Mouse (Mus musculus) heart, embryonic 14.5 days (tissue): ENCODE data around the gene Apex1. TPM values are rescaled to one million over a fixed set of nuclear protein-coding genes. Genes with fewer than 3 reads are reported as not detected.
A peak's percentile ranks its signal among the peaks of the same experiment; 100 is the strongest.
"Not testable (repeated sequence)": the region's sequence is repeated elsewhere in the genome, so short reads cannot be mapped to it uniquely, and the experiment has no call there.

ENCODE experiments used
- ATAC-seq: fragments of 200-750 bp; cut with Nextera tagmentation; 2 replicates; pipeline ENCODE4 v1.8.0; 2017; ENCODE audit warnings: low read depth, moderate TSS enrichment; ENCODE audit not compliant: insufficient number of reproducible peaks, insufficient read depth, low FRiP score
- H3K27ac ChIP-seq, 2 experiments: fragments of 200-500 bp in 1 of 2; fragments of 300-500 bp in 1 of 2; sonication (generic) in 1 of 2; replicated peaks in 1 of 2; 2 replicates each; pipeline ENCODE4 v1.5.1; 2012 to 2014; ENCODE audit warnings: low read depth in 2 of 2, low read length in 2 of 2, control low read depth in 1 of 2, mild to moderate bottlenecking in 1 of 2, mixed read lengths in 1 of 2; ENCODE audit not compliant: control insufficient read depth in 1 of 2, insufficient read depth in 1 of 2
- H3K27me3 ChIP-seq: fragments of 300-500 bp; sonication (generic); 2 replicates; pipeline ENCODE4 v1.6.1; 2014; ENCODE audit warnings: mild to moderate bottlenecking, low read length, control low read depth; ENCODE audit not compliant: control insufficient read depth, insufficient read depth
- H3K36me3 ChIP-seq: fragments of 300-500 bp; sonication (generic); 2 replicates; pipeline ENCODE4 v1.6.1; 2014; ENCODE audit warnings: mild to moderate bottlenecking, control low read depth, low read length, mixed read lengths; ENCODE audit not compliant: control insufficient read depth, insufficient read depth
- H3K4me1 ChIP-seq, 2 experiments: fragments of 200-500 bp in 1 of 2; fragments of 300-500 bp in 1 of 2; sonication (generic) in 1 of 2; 2 replicates each; pipeline ENCODE4 v1.6.1; 2012 to 2014; ENCODE audit warnings: low read length in 2 of 2, control low read depth in 1 of 2, mixed read lengths in 1 of 2; ENCODE audit not compliant: control insufficient read depth in 2 of 2, insufficient read depth in 2 of 2
- H3K4me2 ChIP-seq: fragments of 300-500 bp; sonication (generic); 2 replicates; pipeline ENCODE4 v1.6.1; 2014; ENCODE audit warnings: mild to moderate bottlenecking, low read length
- H3K4me3 ChIP-seq, 2 experiments: fragments of 200-500 bp in 1 of 2; fragments of 300-500 bp in 1 of 2; sonication (generic) in 1 of 2; 2 replicates each; pipeline ENCODE4 v1.5.1; 2012 to 2014; ENCODE audit warnings: low read length in 2 of 2, mild to moderate bottlenecking in 2 of 2, control low read depth in 1 of 2, low read depth in 1 of 2, moderate library complexity in 1 of 2; ENCODE audit not compliant: control insufficient read depth in 1 of 2, insufficient read depth in 1 of 2
- H3K9ac ChIP-seq: fragments of 300-500 bp; sonication (generic); 2 replicates; pipeline ENCODE4 v1.6.1; 2014; ENCODE audit warnings: mild to moderate bottlenecking, low read length
- H3K9me3 ChIP-seq: fragments of 300-500 bp; sonication (generic); 2 replicates; pipeline ENCODE4 v1.6.1; 2016; ENCODE audit warnings: low read length, control low read depth; ENCODE audit not compliant: control insufficient read depth
- WGBS: fragments of 180-500 bp; shearing (Covaris S2); extraction: QIAGEN DNeasy Blood & Tissue Kit; methylation state at CpG from one replicate; pipeline ENCODE4 v1.1.7; 2014; 5-methylcytosine and 5-hydroxymethylcytosine counted together
- polyA plus RNA-seq: library from polyadenylated mRNA; unstranded; fragments of >200 nt; fragmentation: Nextera tagmentation; extraction: Ambion mirVana; gene quantifications from 2 replicates; pipeline ENCODE4 v1.2.1, GENCODE M21; 2014

Gene Apex1
- polyA plus RNA-seq, 1 experiment from 2014 or later: 132 TPM

DNA sequence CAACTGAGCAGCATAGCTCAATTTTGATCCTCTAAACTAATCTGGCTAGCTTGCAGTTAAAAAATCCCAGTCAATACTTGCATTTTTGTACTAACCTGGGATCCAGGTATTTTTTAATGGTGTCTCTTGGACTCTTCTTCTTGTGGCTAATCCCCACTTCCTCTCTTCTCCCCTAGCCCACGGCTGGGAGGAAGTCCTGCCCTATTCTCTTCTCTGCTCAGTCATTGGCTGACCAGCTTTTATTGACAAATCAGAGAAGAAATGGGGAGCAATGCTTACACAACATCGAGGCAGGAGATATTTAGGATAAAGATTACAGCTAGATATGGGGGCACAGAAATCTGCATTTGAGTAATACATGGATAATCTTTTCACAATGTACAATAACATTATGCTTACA, 14.2 kb downstream of the Apex1 start:
- no peaks in the 10 kb centered on the region for H3K9me3 ChIP-seq
- no peaks in the 10 kb centered on the region for H3K36me3 ChIP-seq
- no peaks in the 10 kb centered on the region for H3K27me3 ChIP-seq
- no peak overlapping the region for H3K27ac ChIP-seq
- WGBS: 31% methylated on average over 2 of the region's 2 CpGs
- H3K4me1 ChIP-seq: peaks cover 2% of the 10 kb centered on the region in 2 experiments; a peak in 2 of 4 replicates
- H3K4me3 ChIP-seq: no peak overlapping the region
- ATAC-seq: no peak
- H3K4me2 ChIP-seq: no peak overlapping the region
- H3K9ac ChIP-seq: no peak overlapping the region

DNA sequence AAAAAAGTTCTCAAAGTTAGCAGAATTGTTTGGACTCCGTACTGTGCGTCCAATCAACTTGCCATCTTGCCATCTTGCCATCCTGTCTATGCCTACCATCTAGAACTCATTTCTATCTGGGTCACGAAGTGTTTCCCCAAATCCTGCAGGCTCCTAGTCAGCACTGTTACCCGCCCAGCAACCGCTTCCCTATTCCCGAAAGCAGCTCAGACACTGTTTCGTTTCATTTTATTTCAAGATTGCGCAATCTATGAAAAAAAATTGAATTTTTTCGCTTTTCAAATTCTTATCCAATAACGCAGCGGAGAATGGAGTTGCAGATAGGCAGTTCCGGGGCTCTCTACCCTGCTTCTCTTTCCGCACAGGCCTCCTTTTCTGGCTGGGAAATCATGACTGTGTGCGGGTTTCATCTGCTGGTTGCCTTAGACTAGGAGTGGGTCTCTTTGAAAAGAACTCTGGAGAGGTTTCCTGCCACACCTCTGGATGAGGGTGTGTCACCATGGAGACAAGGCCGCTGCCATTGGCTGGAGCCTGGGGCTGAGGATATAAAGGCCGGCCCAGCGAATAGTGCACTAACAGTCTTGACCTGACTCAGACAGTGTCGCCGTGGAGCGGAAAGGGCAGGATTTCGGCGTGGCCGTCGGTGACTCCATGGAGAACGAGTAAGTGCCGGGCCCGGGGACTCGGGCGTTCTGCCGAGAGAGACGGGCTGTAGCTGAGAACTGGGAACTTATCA, 19.3 kb downstream of the Apex1 start, which contains the start of gene Gm49342:
Gm49342 (plus strand) TSS at position 586 of the 736 bp plus-strand sequence.
- no peaks in the 10 kb centered on the region for H3K36me3 ChIP-seq
- no peaks in the 10 kb centered on the region for H3K27me3 ChIP-seq
- ATAC-seq: peak; percentile 99
- H3K9me3 ChIP-seq: no peaks in the 10 kb centered on the region
- peak within 1 kb of the TSS; percentile 46 to 55 for H3K4me3 ChIP-seq
- H3K4me2 ChIP-seq: peak within 1 kb of the TSS; percentile 64
- H3K9ac ChIP-seq: peak within 1 kb of the TSS; percentile 57
- peaks cover 4% of the 10 kb centered on the region in 2 experiments; a peak in 2 of 4 replicates for H3K4me1 ChIP-seq
- peak within 1 kb of the TSS; percentile 88 for H3K27ac ChIP-seq
- 12% methylated on average over 31 of the region's 31 CpGs for WGBS

DNA sequence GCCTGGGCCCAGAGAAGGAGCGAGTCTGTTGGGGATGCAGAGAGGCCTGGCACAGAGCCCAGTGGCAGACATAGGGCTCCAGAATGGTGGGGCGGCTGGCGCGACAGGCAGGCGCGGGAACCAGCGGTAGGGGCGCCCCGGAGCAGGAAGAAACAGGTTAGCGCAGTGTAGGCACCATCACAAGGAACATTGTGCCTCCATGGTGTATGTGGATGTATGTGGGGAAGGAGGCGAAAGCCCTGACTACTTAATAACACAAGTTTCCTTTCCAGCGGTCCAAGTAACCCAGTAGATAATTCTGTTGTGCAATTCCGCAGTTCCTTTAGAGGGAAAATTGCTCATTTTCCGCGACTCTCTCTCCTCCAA, 19.9 kb downstream of the Apex1 start:
- peak overlapping the region; percentile 57 for H3K9ac ChIP-seq
- WGBS: under 1% methylated on average over 14 of the region's 15 CpGs
- H3K27ac ChIP-seq: peak overlapping the region; percentile 88
- H3K4me2 ChIP-seq: peak overlapping the region; percentile 64
- not testable (repeated sequence) for H3K27me3 ChIP-seq, H3K36me3 ChIP-seq, H3K9me3 ChIP-seq, H3K4me1 ChIP-seq
- peak overlapping the region; percentile 46 to 55 for H3K4me3 ChIP-seq
- ATAC-seq: peak; percentile 91

DNA sequence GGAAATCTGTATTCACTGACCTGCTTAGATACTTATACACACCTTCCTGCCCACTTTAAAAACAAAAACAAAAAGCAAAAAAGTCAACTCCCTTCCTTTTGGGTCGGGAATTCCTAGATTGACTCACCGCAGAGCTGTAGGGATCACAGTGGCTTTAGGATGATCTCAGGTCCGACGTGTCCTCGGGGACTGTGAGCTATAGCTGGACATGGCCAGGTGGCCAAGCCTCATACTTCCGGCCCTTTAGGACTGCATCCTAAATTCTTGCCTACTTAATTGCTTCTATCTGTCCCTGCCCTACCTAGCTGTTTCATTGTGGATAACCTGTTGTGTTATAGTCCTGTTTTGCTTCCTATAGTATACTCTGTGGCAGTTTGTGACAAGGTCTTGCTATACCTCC, 20.3 kb downstream of the Apex1 start:
- H3K9me3 ChIP-seq, ATAC-seq, H3K4me1 ChIP-seq, H3K36me3 ChIP-seq, H3K27me3 ChIP-seq: not testable (repeated sequence)
- peak overlapping the region; percentile 57 for H3K9ac ChIP-seq
- H3K27ac ChIP-seq: peak overlapping the region; percentile 88
- H3K4me3 ChIP-seq: peak overlapping the region; percentile 46 to 55
- peak overlapping the region; percentile 64 for H3K4me2 ChIP-seq
- WGBS: 5% methylated on average over 6 of the region's 6 CpGs

DNA sequence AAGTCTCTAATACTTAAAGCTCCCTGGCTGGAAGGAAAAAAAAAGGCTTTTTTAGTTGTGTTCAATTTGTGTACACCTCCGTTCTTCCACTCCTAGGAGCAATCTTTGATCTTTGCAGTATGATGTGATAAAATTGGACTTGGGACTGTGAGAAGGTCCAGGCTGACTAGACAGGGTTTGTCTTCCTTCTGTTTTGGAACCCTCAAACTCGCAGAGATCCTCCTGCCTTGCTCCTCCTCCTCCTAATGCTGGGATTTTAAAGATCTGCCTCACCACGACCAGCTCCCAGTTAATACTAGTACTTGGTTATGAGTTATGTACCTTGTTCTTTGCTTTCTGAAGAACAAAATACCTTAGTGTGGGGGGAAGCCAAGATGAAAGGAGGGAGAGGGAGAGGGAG, 20.8 kb downstream of the Apex1 start:
- H3K36me3 ChIP-seq, H3K27me3 ChIP-seq, ATAC-seq, H3K27ac ChIP-seq, H3K9me3 ChIP-seq, H3K4me1 ChIP-seq: not testable (repeated sequence)
- Histone ChIP-seq H3K9ac (peak overlapping the region; percentile 57), H3K4me2 (peak overlapping the region; percentile 64), H3K4me3 (peak overlapping the region; percentile 21 to 46; a peak in 3 of 4 replicates)
- 34% methylated on average over 3 of the region's 3 CpGs for WGBS

DNA sequence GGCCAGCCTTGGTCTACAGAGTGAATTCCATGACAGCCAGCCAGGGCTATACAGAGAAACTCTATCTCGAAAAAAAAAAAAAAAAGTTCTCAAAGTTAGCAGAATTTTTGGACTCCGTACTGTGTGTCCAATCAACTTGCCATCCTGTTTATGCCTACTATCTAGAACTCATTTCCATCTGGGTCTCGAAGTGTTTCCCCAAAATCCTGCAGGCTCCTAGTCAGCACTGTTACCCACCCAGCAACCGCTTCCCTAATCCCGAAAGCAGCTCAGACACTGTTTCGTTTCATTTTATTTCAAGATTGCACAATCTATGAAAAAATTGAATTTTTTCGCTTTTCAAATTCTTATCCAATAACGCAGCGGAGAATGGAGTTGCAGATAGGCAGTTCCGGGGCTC, 30.7 kb downstream of the Apex1 start:
- 81% methylated on average over 10 of the region's 10 CpGs for WGBS

DNA sequence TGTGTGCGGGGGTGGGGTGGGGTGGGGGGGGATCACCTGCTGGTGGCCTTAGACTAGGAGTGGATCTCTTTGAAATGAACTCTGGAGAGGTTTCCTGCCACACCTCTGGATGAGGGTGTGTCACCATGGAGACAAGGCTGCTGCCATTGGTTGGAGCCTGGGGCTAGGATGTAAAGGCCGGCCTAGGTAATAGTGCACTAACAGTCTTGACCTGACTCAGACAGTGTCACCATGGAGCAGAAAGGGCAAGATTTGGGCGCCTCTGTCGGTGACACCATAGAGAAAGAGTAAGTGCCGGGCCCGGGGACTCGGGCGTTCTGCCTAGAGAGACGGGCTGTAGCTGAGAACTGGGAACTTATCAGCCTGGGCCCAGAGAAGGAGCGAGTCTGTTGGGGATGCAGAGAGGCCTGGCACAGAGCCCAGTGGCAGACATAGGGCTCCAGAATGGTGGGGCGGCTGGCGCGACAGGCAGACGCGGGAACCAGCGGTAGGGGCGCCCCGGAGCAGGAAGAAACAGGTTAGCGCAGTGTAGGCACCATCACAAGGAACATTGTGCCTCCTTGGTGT, 31.3 kb downstream of the Apex1 start, which contains the start of gene Pnp2:
Pnp2 (plus strand) TSS at position 51 of the 567 bp plus-strand sequence.
- peak within 1 kb of the TSS in 1 of 2 experiments; percentile 22; a peak in 1 of 4 replicates for H3K27ac ChIP-seq

More for the DNA sequence above, 30.7 kb downstream of the Apex1 start:
- no peak for ATAC-seq
- Histone ChIP-seq H3K9ac (no peak overlapping the region), H3K4me2 (0 out of 2 replicates have a peak overlapping the region, but pooled peaks have one; percentile 53), H3K4me3 (no peak overlapping the region), H3K9me3 (no peaks in the 10 kb centered on the region), H3K27ac (no peak overlapping the region), H3K27me3 (no peaks in the 10 kb centered on the region), H3K36me3 (peaks cover 10% of the 10 kb centered on the region), H3K4me1 (no peaks in the 10 kb centered on the region)

More for the DNA sequence above, 31.3 kb downstream of the Apex1 start, which contains the start of gene Pnp2:
- 4% methylated on average over 18 of the region's 19 CpGs for WGBS
- peak within 1 kb of the TSS; percentile 15 to 22; a peak in 2 of 4 replicates for H3K4me3 ChIP-seq
- peak within 1 kb of the TSS; percentile 53 for H3K4me2 ChIP-seq
- ATAC-seq: peak; percentile 82
- H3K27me3 ChIP-seq, H3K9ac ChIP-seq, H3K4me1 ChIP-seq, H3K9me3 ChIP-seq, H3K36me3 ChIP-seq: not testable (repeated sequence)
